Mouse (Mus musculus) spleen, adult 12 weeks (tissue): ENCODE data around the gene 4933424G06Rik.
A peak's percentile ranks its signal among the peaks of the same experiment; 100 is the strongest.

Experiments
- DNase-seq: peaks from one replicate; pipeline ENCODE4 v3.0.0; 2022; ENCODE audit warnings: low spot score

4933424G06Rik gene

DNA sequence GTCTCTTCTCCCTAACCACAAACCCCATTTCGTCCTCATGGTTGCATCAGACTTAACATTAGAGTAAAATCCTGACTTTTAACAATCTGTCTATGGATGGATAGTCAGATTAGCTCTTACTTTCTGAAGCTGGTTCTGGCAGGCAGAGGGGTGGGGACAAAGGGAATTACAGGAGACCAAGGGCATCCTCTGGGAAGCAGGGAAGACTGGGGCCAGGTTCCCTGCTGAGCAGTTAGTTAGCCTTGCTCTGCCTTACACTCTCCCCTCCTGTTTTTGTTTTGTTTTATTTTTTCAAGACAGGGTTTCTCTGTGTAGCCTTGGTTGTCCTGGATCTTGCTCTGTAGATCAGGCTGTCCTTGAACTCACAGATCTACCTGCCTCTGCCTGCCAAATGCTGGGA, 60.0 kb downstream of the 4933424G06Rik start:
- DNase-seq: no peak

DNA sequence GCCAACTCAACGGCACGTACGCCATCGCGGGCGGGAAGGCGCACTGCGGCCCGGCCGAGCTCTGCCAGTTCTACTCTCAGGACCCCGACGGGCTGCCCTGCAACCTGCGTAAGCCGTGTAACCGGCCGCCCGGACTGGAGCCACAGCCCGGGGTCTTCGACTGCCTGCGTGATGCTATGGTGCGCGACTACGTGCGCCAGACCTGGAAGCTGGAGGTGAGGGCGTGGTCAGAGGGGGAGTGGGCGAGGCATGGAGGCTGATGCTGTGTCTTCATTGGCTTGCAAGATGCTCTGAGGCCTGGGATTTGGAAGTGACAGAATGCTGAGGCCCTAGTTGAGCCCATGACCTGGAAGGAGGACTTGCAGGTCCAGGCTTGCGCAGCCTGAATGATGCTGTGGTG, 61.0 kb downstream of the 4933424G06Rik start:
- DNase-seq: no peak

DNA sequence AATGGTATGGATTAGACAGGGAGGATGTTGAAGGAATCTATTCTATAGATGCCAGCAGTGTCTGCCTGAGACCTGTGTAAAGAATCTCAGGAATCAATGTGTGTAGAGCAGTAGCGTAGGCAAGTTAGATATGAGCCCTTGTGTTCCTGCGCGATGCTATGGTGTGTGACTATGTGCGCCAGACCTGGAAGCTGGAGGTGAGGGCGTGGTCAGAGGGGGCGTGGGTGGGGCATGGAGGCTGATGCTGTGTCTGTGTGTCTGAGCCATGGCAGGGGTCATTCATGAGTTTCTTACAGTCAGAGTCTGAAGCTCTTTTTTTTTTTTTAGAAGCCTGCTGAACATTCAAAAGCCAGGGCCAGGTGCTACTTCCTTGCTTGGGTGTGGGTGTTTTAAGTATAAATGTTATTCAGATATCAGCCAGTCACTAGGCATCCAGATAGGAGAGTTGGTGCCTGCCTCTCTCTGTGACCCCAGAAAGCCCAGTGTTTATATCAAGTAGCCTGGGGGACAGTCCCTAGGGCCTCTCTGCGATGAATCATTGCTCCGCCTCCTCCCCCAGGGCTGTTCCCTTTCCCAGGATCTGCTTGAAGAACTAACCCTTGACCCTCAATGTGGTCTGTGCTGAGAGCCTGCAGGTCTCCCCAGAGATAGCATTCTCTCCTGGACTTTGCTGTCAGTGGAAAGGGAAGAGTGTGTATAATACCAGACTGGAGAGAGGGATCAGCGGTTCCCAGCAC, 62.4 kb downstream of the 4933424G06Rik start:
- no peak for DNase-seq

DNA sequence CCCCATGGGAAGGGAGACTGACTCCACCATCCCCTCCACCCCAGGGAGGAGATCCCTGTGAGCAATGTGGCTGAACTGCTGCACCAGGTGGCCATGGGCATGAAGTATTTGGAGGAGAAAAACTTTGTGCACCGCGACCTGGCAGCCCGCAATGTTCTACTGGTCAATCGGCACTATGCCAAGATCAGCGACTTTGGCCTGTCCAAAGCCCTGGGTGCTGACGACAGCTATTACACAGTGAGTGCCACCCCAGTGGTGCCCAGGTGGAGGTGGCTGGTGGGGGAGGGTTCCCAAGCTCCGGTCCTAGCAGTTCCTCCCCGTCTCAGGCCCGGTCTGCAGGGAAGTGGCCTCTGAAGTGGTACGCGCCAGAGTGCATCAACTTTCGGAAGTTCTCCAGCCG, 70.8 kb downstream of the 4933424G06Rik start:
- no peak for DNase-seq

DNA sequence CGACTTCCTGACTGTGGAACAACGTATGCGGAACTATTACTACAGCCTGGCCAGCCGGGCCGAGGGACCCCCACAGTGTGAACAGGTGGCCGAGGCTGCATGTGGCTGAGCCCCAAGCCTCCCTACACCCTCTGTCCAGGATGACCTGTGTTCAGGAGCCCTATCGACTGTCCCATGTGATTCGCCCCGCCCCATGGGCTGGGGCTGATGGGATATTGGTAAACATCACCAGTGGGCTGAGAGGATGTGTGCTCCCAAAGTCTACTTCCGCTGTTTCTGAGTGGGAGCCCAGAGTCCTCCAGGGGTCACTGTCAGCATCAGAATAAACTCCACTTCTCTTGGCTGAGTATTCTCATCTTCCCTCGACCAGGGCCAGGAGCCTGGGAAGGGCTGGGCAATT, 72.5 kb downstream of the 4933424G06Rik start:
- DNase-seq: no peak

DNA sequence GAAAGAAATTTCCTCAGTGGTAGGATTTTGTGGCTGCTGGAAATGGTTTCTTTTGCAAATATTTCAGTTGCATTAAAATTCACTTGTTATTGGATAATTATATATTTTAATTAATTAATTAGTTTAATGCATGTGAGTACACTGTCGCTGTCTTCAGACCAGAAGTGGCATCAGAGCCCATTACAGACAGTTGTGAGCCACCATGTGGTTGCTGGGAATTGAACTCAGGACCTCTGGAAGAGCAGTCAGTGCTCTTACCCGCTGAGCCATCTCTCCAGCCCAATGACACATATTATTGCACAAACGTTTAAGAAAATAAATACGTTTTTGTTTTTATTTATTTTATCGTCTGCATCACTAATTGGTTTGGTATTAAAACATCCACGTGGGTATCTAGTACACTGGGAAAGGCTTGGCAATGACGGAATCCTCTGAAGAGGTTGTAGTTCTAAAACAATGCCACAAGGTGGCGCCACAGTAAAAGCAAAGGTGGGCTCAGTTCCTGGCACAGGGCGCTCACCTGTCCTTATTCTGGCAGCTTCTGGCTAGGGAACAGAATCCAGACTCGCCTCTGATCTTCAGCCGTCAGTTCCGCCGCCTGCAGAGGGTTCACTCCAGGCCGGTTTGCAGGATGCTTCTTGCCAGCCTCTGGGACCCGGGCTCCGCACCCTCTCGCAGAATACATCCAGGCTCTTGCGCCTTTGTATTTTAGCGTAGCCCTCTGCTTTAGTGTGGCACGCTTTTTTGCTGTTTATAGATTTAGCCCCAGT, 74.6 kb downstream of the 4933424G06Rik start:
- DNase-seq: peak; percentile 57

DNA sequence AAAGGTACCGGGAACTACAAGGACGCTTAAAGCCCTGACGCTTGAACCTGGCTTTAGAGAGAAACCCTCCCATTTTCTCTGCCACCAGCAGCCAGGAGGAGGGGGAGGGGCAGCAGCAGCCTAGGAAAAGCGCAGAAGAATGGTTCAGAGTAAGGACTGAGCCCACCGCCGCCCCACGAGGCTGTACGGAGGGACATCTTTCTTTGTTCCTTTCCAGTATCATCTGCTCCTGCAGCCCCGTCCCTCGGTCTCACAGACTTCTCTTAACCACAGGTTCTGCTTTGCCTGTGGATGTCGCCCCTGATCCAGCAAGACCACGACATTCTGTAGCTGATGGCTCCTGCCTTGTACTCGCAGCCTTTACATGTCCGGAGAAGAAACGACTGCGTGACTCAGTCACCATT, 75.3 kb downstream of the 4933424G06Rik start:
- no peak for DNase-seq

DNA sequence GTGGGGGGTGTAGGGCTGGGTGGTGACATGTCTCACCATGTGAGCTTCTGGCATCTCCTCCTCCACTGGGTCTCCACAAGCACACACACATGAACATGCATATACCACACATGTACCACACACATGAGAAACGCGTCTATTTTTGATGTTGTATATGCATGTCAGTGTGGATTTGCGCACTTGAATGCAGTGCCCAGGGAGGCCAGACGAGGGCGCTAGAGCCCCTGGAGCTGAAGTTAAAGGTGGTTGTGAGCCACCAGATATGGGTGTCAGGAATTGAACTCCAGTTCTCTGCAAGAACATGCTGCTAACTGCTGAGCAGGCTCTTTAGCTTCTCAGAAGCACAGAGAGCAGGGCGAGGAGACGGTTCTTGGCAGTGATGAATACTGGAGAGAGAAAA, 76.4 kb downstream of the 4933424G06Rik start:
- no peak for DNase-seq

DNA sequence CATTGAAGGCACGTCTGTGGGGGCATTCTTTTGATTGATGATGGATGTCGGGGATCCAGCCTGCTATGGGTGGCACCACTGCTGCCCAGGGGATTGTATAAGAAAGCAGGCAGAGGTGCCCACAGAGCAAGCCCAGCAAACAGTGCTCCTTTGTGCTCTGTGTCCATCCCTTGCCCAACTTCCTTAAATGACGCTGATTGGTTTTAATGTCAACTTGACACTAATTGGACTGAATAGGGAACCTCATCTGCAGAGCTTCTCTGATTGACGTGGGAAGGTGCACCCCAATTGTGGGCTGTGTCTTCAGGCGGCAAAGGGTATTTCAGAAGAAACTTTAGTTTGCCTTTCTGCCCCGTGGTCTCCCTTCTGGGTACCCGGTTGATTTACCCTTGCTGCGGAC, 79.5 kb downstream of the 4933424G06Rik start:
- DNase-seq: no peak

DNA sequence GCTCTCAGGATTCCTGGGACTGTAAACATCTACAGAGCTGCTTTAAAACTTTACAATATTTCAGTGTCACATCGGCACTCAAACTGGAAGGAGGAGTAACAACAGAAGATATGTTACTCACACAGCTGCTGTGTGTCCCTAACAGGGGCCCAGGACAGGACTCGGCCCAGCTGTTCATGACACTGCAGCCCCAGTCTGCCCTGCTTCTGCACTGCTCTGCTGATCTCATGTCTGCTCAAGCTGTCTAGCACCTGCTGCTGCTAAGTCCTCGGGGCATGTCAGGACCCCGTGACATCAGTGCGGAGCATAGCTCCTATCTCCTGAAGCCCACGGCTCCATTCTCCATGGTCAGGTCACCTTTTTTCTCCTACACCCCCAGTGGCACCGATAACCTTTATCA, 86.8 kb downstream of the 4933424G06Rik start:
- DNase-seq: no peak

DNA sequence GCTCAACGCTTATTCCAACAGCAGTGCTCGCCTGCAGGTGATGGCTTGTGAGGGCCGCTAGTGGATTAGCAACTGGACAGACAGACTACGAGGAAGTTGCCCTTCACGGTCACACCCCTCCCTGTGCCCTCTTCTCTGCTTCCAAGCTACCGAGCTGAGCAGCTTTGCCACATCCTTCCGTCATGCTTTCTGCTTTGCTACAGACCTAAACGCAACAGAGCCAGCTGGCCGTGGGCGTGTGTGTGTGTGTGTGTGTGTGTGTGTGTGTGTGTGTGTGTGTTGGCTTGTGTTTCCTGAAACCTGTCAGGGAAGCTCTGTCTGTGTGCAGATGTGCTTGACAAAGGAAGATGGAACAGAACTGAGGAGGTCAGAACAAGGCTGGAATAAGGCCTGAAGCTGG, 87.5 kb downstream of the 4933424G06Rik start:
- peak; percentile 47 for DNase-seq

DNA sequence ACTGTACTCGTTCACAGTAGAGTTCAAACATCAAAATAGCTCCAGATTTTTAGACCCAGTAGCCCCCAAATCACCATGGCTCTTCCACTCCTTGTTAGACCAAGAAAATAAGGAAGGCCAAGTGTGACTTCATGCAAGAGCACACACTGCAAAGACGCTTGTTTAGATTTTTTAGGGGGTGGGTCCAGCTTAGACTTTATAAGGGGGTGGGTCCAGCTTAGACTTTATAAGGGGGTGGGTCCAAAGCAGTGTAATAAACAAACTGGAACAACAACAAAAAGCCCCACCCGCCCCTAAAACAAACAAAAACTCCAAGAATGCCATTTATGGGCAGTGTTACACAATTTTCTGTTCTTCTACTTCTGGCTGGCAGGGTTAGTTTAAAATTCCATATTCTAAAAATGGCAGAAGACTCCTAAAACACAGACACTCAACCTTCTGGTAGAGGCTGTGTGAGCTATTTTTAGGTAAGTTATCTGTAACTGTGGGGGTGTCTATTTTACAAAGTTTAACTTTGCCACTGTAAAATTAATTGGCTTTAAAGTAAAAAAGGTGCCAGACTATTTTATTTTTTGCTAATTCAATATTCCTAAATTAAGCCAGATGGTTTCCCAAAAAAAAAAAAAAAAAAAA, 90.5 kb downstream of the 4933424G06Rik start:
- DNase-seq: no peak

DNA sequence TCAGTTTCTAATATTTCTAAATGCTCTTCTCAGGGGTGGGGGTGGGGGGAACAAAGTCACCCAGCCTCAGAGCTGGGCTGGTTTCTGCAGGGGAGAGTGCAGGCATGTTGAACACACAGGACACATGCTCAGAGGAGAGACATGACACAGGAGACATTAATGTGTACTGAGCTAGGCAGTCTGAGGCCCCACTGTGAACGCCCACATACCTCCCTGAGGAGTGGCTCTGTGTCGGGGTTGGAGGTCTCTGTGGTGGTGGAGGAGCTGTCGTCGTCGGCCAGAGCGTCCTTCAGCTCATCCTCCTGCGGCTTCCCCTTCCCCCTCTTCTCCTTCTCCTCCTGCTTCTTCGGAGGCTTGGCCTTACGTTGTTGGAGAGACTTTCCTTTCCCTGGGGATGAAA, 94.3 kb downstream of the 4933424G06Rik start:
- no peak for DNase-seq

DNA sequence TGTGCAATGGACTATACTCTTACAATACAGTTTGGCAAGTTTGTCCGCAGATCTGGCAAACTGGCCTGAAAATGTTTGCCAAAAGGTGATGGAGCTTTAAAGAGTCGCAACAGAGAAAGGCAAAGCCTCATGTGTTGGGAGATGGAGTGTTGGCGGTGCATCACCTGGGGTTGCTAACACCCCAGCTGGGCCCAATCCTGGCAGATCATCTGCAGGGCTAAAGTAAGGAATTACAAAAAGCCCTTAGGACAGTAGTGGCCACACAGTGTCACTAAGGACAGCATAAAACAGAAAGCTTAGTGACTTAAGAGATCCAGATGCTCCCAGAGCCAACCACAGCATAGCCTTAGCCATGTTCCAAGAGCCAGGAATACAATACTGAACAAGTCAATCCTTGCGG, 94.9 kb downstream of the 4933424G06Rik start:
- DNase-seq: no peak

DNA sequence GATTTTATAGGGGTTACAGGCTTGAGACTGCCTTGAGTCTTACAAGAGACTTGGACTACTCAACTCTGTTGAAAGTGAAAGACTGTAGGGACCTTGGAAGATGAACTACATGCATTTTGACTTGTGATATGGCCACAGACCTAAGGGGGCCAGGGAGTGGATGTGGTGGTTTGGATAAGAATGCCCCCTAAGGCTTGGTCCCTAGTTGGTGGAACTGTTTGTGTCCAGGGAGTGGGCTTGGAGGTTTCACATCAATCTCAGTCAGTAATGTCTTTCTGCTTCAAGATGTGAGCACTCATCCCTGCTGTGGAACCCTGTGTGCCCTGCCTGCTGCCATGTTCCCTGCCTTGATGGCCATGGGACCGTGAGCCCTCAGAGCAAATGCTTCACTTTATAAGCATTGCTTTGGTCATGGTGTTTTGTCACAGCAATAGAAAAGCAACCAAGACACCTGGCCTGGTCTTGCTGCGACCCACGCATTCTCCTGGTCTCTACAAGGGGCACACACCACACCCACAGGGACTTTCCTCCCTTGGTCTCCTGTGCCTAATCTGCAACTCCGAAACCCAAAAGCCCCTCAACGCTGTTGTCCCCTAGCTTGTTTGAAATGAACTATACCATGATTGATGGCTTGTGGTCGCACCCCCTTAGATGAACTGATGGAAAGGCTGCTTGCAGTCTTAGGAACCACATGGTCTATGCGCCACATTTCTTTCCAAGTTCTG, 96.4 kb downstream of the 4933424G06Rik start:
- DNase-seq: no peak

DNA sequence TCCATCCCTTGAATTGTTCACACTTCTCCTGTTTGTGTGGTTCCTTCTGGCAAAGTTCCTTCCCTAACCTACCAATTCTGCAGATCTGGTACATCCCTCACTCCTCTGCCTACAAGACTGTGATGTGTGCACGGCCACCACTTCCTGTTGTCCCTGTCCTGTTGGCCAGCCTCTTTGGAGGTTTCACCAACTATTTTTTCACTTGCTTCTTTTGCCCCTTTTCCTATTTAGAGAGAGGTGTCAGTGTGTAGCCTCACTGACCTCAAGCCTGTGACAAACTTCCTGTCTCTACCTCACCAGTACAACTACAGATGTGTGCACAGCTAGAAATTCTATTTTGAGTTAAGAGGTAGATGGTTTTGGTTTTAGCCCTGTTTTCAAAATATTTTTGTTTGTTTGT, 97.1 kb downstream of the 4933424G06Rik start:
- no peak for DNase-seq
